Mouse (Mus musculus): ENCODE results near the gene Gdf3. TPM values are rescaled to one million over a fixed set of nuclear protein-coding genes. Genes with fewer than 3 reads are reported as not detected.

The Gdf3 gene
- polyA plus RNA-seq, 1 experiment from 2014 or later = 0.11 TPM

DNA sequence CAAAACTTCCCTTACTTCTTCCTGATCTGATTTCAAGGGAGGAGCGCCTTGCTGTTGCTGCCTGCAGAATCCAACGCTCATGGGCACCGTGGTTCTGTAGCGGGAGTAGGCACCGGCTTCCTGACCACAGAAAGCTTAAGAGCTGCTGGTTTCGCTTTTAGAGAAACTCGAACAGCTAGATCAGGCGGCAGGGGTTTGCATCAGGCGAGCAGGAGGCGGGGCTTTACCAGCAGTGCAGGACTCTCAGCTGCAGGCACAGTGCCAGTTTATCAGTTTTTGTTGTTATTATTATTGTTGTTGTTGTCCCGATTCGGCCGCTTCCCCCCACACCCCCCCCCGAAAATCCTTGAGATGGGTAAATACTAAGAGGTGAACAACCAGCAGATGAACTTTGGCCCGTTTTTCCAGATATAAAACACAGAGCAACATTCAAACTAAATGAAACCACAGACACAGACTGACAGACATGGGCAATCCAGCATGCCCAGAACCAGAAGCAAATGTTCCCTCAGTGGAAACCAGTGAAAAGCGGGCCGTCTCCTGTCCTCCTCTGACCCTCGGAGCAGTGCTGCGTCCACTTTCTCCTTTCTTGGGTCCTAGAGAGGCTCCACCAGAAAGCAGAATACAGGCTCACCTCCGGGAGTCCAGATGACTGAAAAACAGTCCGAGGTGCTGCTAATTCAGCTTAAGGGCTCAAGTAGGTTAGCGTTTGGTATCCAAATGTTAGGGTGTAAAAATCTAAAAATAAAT lies 7.5 kb downstream of the Gdf3 start, which contains the start of gene Apobec1:
Apobec1 (minus strand) TSS at position 203 of the 750 bp plus-strand sequence.
- H3K4me3 ChIP-seq (ENCODE audit: low read depth, low read length) = peak within 1 kb of the TSS; percentile 40
- no peaks in the 10 kb centered on the region for H3K27me3 ChIP-seq (replicated peaks; ENCODE audit: control insufficient read depth, insufficient read depth, low read length)
- no peaks in the 10 kb centered on the region for H3K4me1 ChIP-seq (replicated peaks; ENCODE audit: control insufficient read depth, insufficient read depth, low read length)
- H3K36me3 ChIP-seq (ENCODE audit: control insufficient read depth, insufficient read depth, low read length) = no peaks in the 10 kb centered on the region
- peak; percentile 80 for ATAC-seq (replicated peaks; ENCODE audit: low FRiP score, low TSS enrichment, low read depth)
- peak within 1 kb of the TSS; percentile 63 for H3K4me2 ChIP-seq (ENCODE audit: low read length)
- 4% methylated on average over 22 of the region's 22 CpGs for WGBS
- H3K9me3 ChIP-seq (ENCODE audit: control insufficient read depth, low read length) = no peaks in the 10 kb centered on the region
- DNase-seq (ENCODE audit: low spot score) = peak; percentile 82
- H3K27ac ChIP-seq (ENCODE audit: low read depth) = peak within 1 kb of the TSS; percentile 64; the same call in 1 of the 2 replicates
- peak within 1 kb of the TSS; percentile 45 for H3K9ac ChIP-seq (ENCODE audit: low read length)

DNA sequence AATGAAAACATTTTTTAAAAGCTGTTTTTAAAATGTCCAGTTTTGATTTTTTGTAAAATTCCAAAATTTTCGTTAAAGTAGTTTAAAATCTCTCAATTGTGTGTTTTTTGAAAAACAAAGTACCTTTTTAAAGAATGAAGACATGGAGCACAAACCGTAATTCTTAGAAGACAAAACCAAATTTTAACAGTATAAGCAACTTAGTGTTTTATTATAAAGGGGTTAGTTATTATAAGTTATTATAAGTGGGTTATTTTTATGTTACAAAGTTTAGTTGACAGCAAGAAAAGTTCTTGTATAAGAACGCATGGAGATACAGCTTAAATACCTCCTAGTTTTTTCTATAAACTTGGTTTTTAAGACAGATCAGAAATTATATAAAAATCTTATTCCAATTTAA lies 8.3 kb downstream of the Gdf3 start:
- DNase-seq (ENCODE audit: low spot score) (no peak), ATAC-seq (replicated peaks; ENCODE audit: low FRiP score, low TSS enrichment, low read depth) (no peak)
- Histone ChIP-seq H3K4me3 (ENCODE audit: low read depth, low read length) (peak overlapping the region; percentile 40), H3K9ac (ENCODE audit: low read length) (no peak overlapping the region), H3K27me3 (replicated peaks; ENCODE audit: control insufficient read depth, insufficient read depth, low read length) (no peaks in the 10 kb centered on the region), H3K4me1 (replicated peaks; ENCODE audit: control insufficient read depth, insufficient read depth, low read length) (no peaks in the 10 kb centered on the region), H3K27ac (ENCODE audit: low read depth) (no peak overlapping the region), H3K36me3 (ENCODE audit: control insufficient read depth, insufficient read depth, low read length) (no peaks in the 10 kb centered on the region), H3K4me2 (ENCODE audit: low read length) (peak overlapping the region; percentile 63), H3K9me3 (ENCODE audit: control insufficient read depth, low read length) (no peaks in the 10 kb centered on the region)
- 87% methylated on average over 3 of the region's 3 CpGs for WGBS

- Histone ChIP-seq H3K36me3 (ENCODE audit: control insufficient read depth, insufficient read depth, low read length) (no peaks in the 10 kb centered on the region), H3K27me3 (replicated peaks; ENCODE audit: control insufficient read depth, insufficient read depth, low read length) (no peaks in the 10 kb centered on the region), H3K27ac (ENCODE audit: low read depth) (no peak overlapping the region), H3K4me1 (replicated peaks; ENCODE audit: control insufficient read depth, insufficient read depth, low read length) (no peaks in the 10 kb centered on the region), H3K9ac (ENCODE audit: low read length) (no peak overlapping the region), H3K4me3 (ENCODE audit: low read depth, low read length) (no peak overlapping the region), H3K4me2 (ENCODE audit: low read length) (no peak overlapping the region), H3K9me3 (ENCODE audit: control insufficient read depth, low read length) (no peaks in the 10 kb centered on the region)
- DNase-seq (ENCODE audit: low spot score) (no peak), ATAC-seq (replicated peaks; ENCODE audit: low FRiP score, low TSS enrichment, low read depth) (no peak)
- 93% methylated on average over 4 of the region's 4 CpGs for WGBS
Observed at GRCm38 (mm10) chr6:122601031-122601430, 8.9 kb downstream of the Gdf3 start.

GRCm38 (mm10) chr6:122600066-122600646 lies 9.7 kb downstream of the Gdf3 start:
- no peak overlapping the region for H3K27ac ChIP-seq (ENCODE audit: low read depth)
- no peaks in the 10 kb centered on the region for H3K4me1 ChIP-seq (replicated peaks; ENCODE audit: control insufficient read depth, insufficient read depth, low read length)
- no peaks in the 10 kb centered on the region for H3K36me3 ChIP-seq (ENCODE audit: control insufficient read depth, insufficient read depth, low read length)
- 84% methylated on average over 7 of the region's 7 CpGs for WGBS
- no peaks in the 10 kb centered on the region for H3K9me3 ChIP-seq (ENCODE audit: control insufficient read depth, low read length)
- DNase-seq (ENCODE audit: low spot score) (no peak), ATAC-seq (replicated peaks; ENCODE audit: low FRiP score, low TSS enrichment, low read depth) (no peak)
- no peak overlapping the region for H3K9ac ChIP-seq (ENCODE audit: low read length)
- no peak overlapping the region for H3K4me3 ChIP-seq (ENCODE audit: low read depth, low read length)
- H3K27me3 ChIP-seq (replicated peaks; ENCODE audit: control insufficient read depth, insufficient read depth, low read length) = no peaks in the 10 kb centered on the region
- H3K4me2 ChIP-seq (ENCODE audit: low read length) = no peak overlapping the region

- Histone ChIP-seq H3K9ac (ENCODE audit: low read length) (no peak overlapping the region), H3K9me3 (ENCODE audit: control insufficient read depth, low read length) (no peaks in the 10 kb centered on the region), H3K4me1 (replicated peaks; ENCODE audit: control insufficient read depth, insufficient read depth, low read length) (no peaks in the 10 kb centered on the region), H3K4me3 (ENCODE audit: low read depth, low read length) (no peak overlapping the region), H3K4me2 (ENCODE audit: low read length) (no peak overlapping the region), H3K27ac (ENCODE audit: low read depth) (no peak overlapping the region), H3K27me3 (replicated peaks; ENCODE audit: control insufficient read depth, insufficient read depth, low read length) (no peaks in the 10 kb centered on the region), H3K36me3 (ENCODE audit: control insufficient read depth, insufficient read depth, low read length) (no peaks in the 10 kb centered on the region)
- DNase-seq (ENCODE audit: low spot score) (no peak), ATAC-seq (replicated peaks; ENCODE audit: low FRiP score, low TSS enrichment, low read depth) (no peak)
- 85% methylated on average over 9 of the region's 9 CpGs for whole genome bisulfite sequencing
Observed at GRCm38 (mm10) chr6:122599054-122599737, 10.7 kb downstream of the Gdf3 start.

DNA sequence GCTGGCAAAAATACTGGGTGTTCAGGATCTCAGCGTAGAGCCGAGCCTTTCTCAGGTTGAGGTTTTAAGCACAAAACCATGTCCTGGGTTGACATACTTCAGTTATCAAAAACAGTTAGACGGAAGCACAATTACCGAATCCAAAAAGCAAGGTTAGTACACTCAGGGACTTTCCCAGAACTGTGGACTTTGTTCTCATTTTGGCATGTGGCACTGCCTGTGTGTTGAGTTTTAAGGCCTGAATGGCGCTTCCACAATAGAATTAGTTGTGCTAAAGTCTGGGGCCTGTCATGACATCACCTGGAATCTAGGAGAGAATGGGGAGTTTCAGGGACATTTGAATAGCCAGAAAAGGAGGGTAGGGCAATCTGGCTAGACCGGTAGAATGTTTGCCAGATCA lies 11.5 kb downstream of the Gdf3 start:
- Histone ChIP-seq H3K36me3 (ENCODE audit: control insufficient read depth, insufficient read depth, low read length) (no peaks in the 10 kb centered on the region), H3K4me2 (ENCODE audit: low read length) (no peak overlapping the region), H3K27me3 (replicated peaks; ENCODE audit: control insufficient read depth, insufficient read depth, low read length) (no peaks in the 10 kb centered on the region), H3K9me3 (ENCODE audit: control insufficient read depth, low read length) (no peaks in the 10 kb centered on the region), H3K4me1 (replicated peaks; ENCODE audit: control insufficient read depth, insufficient read depth, low read length) (no peaks in the 10 kb centered on the region), H3K4me3 (ENCODE audit: low read depth, low read length) (no peak overlapping the region), H3K27ac (ENCODE audit: low read depth) (no peak overlapping the region), H3K9ac (ENCODE audit: low read length) (no peak overlapping the region)
- ATAC-seq (replicated peaks; ENCODE audit: low FRiP score, low TSS enrichment, low read depth) (no peak), DNase-seq (ENCODE audit: low spot score) (no peak)
- 87% methylated on average over 6 of the region's 6 CpGs for WGBS

DNA sequence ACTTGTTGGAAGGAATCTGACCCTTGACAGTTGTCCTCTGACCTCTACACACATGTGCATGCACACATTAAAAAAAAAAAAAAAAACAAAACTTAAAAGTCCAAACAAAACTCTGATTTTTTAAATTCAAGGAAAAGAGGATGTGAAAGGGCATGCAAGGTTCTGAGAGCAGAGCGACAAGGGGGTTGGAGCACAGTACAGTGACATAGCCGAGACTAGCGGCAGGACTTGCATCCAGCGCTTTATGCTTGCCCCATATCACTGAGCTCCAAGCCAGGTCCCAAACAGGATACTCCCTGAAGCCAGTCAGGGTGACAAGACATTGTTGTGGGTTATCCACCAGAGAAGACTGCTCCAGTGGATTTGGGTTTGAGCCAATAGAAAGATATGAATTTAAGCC lies 11.9 kb downstream of the Gdf3 start:
- Histone ChIP-seq H3K4me2 (ENCODE audit: low read length) (no peak overlapping the region), H3K4me1 (replicated peaks; ENCODE audit: control insufficient read depth, insufficient read depth, low read length) (no peaks in the 10 kb centered on the region), H3K9me3 (ENCODE audit: control insufficient read depth, low read length) (no peaks in the 10 kb centered on the region), H3K4me3 (ENCODE audit: low read depth, low read length) (no peak overlapping the region), H3K9ac (ENCODE audit: low read length) (no peak overlapping the region), H3K27ac (ENCODE audit: low read depth) (no peak overlapping the region), H3K36me3 (ENCODE audit: control insufficient read depth, insufficient read depth, low read length) (no peaks in the 10 kb centered on the region), H3K27me3 (replicated peaks; ENCODE audit: control insufficient read depth, insufficient read depth, low read length) (no peaks in the 10 kb centered on the region)
- DNase-seq (ENCODE audit: low spot score) (no peak), ATAC-seq (replicated peaks; ENCODE audit: low FRiP score, low TSS enrichment, low read depth) (no peak)
- WGBS = 94% methylated on average over 4 of the region's 4 CpGs

GRCm38 (mm10) chr6:122596608-122597007 lies 13.3 kb downstream of the Gdf3 start:
- ATAC-seq (replicated peaks; ENCODE audit: low FRiP score, low TSS enrichment, low read depth) = no peak
- DNase-seq (ENCODE audit: low spot score) = no peak
- no peaks in the 10 kb centered on the region for H3K27me3 ChIP-seq (replicated peaks; ENCODE audit: control insufficient read depth, insufficient read depth, low read length)
- H3K4me2 ChIP-seq (ENCODE audit: low read length) = no peak overlapping the region
- no peaks in the 10 kb centered on the region for H3K36me3 ChIP-seq (ENCODE audit: control insufficient read depth, insufficient read depth, low read length)
- no peaks in the 10 kb centered on the region for H3K9me3 ChIP-seq (ENCODE audit: control insufficient read depth, low read length)
- 52% methylated on average over 7 of the region's 7 CpGs for WGBS
- H3K9ac ChIP-seq (ENCODE audit: low read length) = no peak overlapping the region
- no peaks in the 10 kb centered on the region for H3K4me1 ChIP-seq (replicated peaks; ENCODE audit: control insufficient read depth, insufficient read depth, low read length)
- H3K27ac ChIP-seq (ENCODE audit: low read depth) = no peak overlapping the region
- H3K4me3 ChIP-seq (ENCODE audit: low read depth, low read length) = no peak overlapping the region

All from intestine, embryonic 14.5 days (tissue).